Mouse (Mus musculus) MEL (cell line): ENCODE results near the gene Creg2. TPM values are rescaled to one million over a fixed set of nuclear protein-coding genes. Genes with fewer than 3 reads are reported as not detected.

ENCODE experiments used
- polyA plus RNA-seq, 2 experiments: library from polyadenylated mRNA; stranded (reverse) in 1 of 2; unstranded in 1 of 2; fragments of >175 nt in 1 of 2; fragments of >200 nt in 1 of 2; gene quantifications; 2 replicates each; pipeline versions ENCODE4 v1.2.1 to v1.2.4; 2012; ENCODE audit warnings: low replicate concordance in 2 of 2, low read depth in 1 of 2; ENCODE audit not compliant: insufficient read length in 2 of 2, insufficient read depth in 1 of 2, missing spikeins in 1 of 2
- total RNA-seq: library from RNA; depleted of rRNA; stranded (reverse); fragments of 300-350 nt; gene quantifications from 2 replicates; pipeline ENCODE4 v1.2.3, GENCODE M21; 2012; rRNA removed

Creg2 gene
- total and polyA plus RNA-seq, 3 experiments = not detected

Other genes with a start within 250 kb of the Creg2 start
- gene Tbc1d8, start 172.7 kb downstream of the Creg2 start, total RNA-seq = 1.5 TPM in 2 replicates
- 1 to 10 TPM in 1 of 2 experiments, not detected in 1; 2.4 TPM for gene Tbc1d8, start 172.7 kb downstream of the Creg2 start, polyA plus RNA-seq
- gene Cnot11, start 116.5 kb downstream of the Creg2 start, total RNA-seq = 20.0 and 21.1 TPM in 2 replicates
- gene Cnot11, start 116.5 kb downstream of the Creg2 start, polyA plus RNA-seq = 10 to 100 TPM; 37.9 to 46.0 TPM
- gene Rnf149, start 74.1 kb downstream of the Creg2 start, total RNA-seq = 33.0 and 37.1 TPM in 2 replicates
- 10 to 100 TPM in 1 of 2 experiments, not detected in 1; 46.4 TPM for gene Rnf149, start 74.1 kb downstream of the Creg2 start, polyA plus RNA-seq
- not detected in 2 replicates for gene Rfx8, start 69.5 kb upstream of the Creg2 start, total RNA-seq
- not detected for gene Rfx8, start 69.5 kb upstream of the Creg2 start, polyA plus RNA-seq
- not detected in 2 replicates for gene Gm3646, start 153.9 kb upstream of the Creg2 start, total RNA-seq
- gene Gm3646, start 153.9 kb upstream of the Creg2 start, polyA plus RNA-seq = not detected
- 0.04 TPM in 1 of 2 replicates, not detected in the other for gene Map4k4, start 249.4 kb upstream of the Creg2 start, total RNA-seq
- under 1 TPM in 1 of 2 experiments, not detected in 1; 0.21 TPM for gene Map4k4, start 249.4 kb upstream of the Creg2 start, polyA plus RNA-seq